Mouse (Mus musculus) hindbrain, embryonic 12.5 days (tissue): ENCODE data around the gene Alpi. TPM values are rescaled to one million over a fixed set of nuclear protein-coding genes. Genes with fewer than 3 reads are reported as not detected.

ENCODE experiments used
- ATAC-seq: fragments of 200-750 bp; cut with Nextera tagmentation; 2 replicates; pipeline ENCODE4 v1.8.0; 2017; ENCODE audit warnings: moderate TSS enrichment; ENCODE audit not compliant: low FRiP score
- H3K27ac ChIP-seq: fragments of 300-500 bp; sonication (generic); 2 replicates; pipeline ENCODE4 v1.5.1; 2016; ENCODE audit warnings: mild to moderate bottlenecking
- H3K27me3 ChIP-seq: fragments of 300-500 bp; sonication (generic); 2 replicates; pipeline ENCODE4 v1.6.1; 2016; ENCODE audit warnings: mild to moderate bottlenecking
- H3K36me3 ChIP-seq: fragments of 300-500 bp; sonication (generic); 2 replicates; pipeline ENCODE4 v1.6.1; 2016; ENCODE audit warnings: mild to moderate bottlenecking
- H3K4me1 ChIP-seq: fragments of 300-500 bp; sonication (generic); 2 replicates; pipeline ENCODE4 v1.6.1; 2016
- H3K4me2 ChIP-seq: fragments of 300-500 bp; sonication (generic); replicated peaks from 2 replicates; pipeline ENCODE4 v1.6.1; 2016; ENCODE audit warnings: mild to moderate bottlenecking
- H3K4me3 ChIP-seq: fragments of 300-500 bp; sonication (generic); 2 replicates; pipeline ENCODE4 v1.5.1; 2016; ENCODE audit warnings: mild to moderate bottlenecking
- H3K9ac ChIP-seq: fragments of 300-500 bp; sonication (generic); 2 replicates; pipeline ENCODE4 v1.6.1; 2016; ENCODE audit warnings: mild to moderate bottlenecking, moderate library complexity
- H3K9me3 ChIP-seq: fragments of 300-500 bp; sonication (generic); replicated peaks from 2 replicates; pipeline ENCODE4 v1.6.1; 2016; ENCODE audit warnings: mild to moderate bottlenecking
- WGBS: fragments of 180-500 bp; shearing (Covaris S2); methylation state at CpG from one replicate; pipeline ENCODE4 v1.1.7; 2016; 5-methylcytosine and 5-hydroxymethylcytosine counted together
- polyA plus RNA-seq: library from polyadenylated mRNA; unstranded; fragments of >200 nt; fragmentation: Nextera tagmentation; extraction: Ambion mirVana; gene quantifications from 2 replicates; pipeline ENCODE4 v1.2.1, GENCODE M21; 2016

Gene Alpi
- not detected in 2 replicates for polyA plus RNA-seq

GRCm38 (mm10) chr1:87101411-87101810 is at the start of gene Alpi:
Gene Alpi (minus strand): TSS chr1:87101606.
- Histone ChIP-seq H3K36me3 (no peaks in the 10 kb centered on the region), H3K27ac (no peak within 1 kb of the TSS), H3K27me3 (peaks cover 13% of the 10 kb centered on the region), H3K4me2 (no peak within 1 kb of the TSS), H3K4me3 (no peak within 1 kb of the TSS), H3K4me1 (no peaks in the 10 kb centered on the region), H3K9ac (no peak within 1 kb of the TSS), H3K9me3 (no peaks in the 10 kb centered on the region)
- WGBS = 95% methylated on average over 1 of the region's 1 CpGs
- ATAC-seq = no peak

DNA sequence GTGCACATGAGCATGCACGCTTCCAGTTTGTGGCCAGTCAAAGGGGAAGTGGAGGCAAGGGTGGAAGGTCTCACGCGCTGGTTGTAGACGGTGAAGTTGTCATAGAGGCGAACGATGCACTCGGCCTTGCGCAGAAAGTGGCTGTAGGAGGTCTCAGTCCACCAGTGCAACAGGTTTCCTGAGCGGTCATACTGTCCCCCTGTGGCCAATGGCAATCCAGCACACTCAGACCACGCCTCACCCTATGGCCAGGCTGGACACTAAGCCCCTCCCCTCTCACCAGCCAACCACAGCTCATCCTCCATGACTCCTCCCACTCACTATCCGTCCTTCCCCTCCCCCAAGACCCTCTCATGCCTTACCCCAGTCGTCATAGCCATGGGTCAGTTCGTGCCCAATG is 48.0 kb upstream of the Alpi start:
- H3K4me3 ChIP-seq = no peak overlapping the region
- no peak overlapping the region for H3K9ac ChIP-seq
- 35% methylated on average over 13 of the region's 13 CpGs for WGBS
- peaks cover 64% of the 10 kb centered on the region for H3K27me3 ChIP-seq
- H3K9me3 ChIP-seq = no peaks in the 10 kb centered on the region
- no peak for ATAC-seq
- no peak overlapping the region for H3K27ac ChIP-seq
- peaks cover 6% of the 10 kb centered on the region for H3K4me1 ChIP-seq
- H3K36me3 ChIP-seq = no peaks in the 10 kb centered on the region
- H3K4me2 ChIP-seq = no peak overlapping the region; the same call in 1 of the 2 replicates

DNA sequence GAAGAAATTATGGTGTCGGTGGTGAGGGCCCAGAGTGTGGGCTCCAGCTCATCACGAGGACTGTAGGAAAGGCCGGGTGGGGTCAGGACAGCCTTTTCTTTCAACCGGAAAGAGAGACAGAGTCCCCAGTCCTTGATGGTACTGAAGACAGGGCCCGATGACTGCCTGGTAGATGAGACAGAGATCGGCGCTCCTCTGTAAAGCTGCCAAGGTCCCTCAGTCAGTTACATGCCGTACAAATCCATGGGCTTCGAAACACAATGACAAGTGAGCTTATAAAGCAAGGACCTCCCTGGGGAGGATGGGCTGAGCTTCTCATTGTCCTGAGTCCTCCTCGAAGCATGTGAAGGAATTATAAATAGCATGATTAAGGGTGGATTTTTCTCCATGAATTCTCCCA is 41.7 kb upstream of the Alpi start:
- Histone ChIP-seq H3K4me1 (0 out of 2 replicates have a peak, but pooled peaks cover 5% of the 10 kb centered on the region), H3K9me3 (no peaks in the 10 kb centered on the region), H3K27ac (no peak overlapping the region), H3K36me3 (no peaks in the 10 kb centered on the region), H3K4me3 (no peak overlapping the region), H3K27me3 (0 out of 2 replicates have a peak, but pooled peaks cover 8% of the 10 kb centered on the region), H3K9ac (no peak overlapping the region), H3K4me2 (no peak overlapping the region)
- ATAC-seq = peak; percentile 35; the same call in 1 of the 2 replicates
- WGBS = 71% methylated on average over 10 of the region's 10 CpGs

DNA sequence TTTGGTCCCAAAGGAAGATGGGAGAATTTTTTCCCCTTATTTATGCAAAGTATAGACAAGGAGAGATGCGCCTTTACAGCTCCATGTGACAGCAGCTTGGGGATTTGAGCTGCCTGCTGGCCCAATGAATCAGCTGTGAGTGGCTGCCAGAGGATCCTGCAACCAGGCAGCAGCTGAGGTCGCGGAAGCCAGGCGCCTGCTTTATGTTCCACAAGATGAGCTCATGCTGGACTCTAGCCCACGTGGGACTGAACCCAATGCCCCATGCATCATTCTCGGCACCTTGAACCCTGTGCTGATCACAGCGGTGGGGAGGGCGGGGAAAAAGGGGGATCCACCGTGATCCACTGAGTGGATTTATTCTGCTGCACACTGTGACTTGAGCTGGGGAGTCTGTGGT is 41.0 kb upstream of the Alpi start:
- ATAC-seq = peak; percentile 70
- Histone ChIP-seq H3K9me3 (no peaks in the 10 kb centered on the region), H3K4me2 (no peak overlapping the region), H3K36me3 (no peaks in the 10 kb centered on the region), H3K4me3 (no peak overlapping the region), H3K9ac (no peak overlapping the region), H3K27me3 (0 out of 2 replicates have a peak, but pooled peaks cover 3% of the 10 kb centered on the region), H3K27ac (peak overlapping the region; percentile 73), H3K4me1 (0 out of 2 replicates have a peak, but pooled peaks cover 5% of the 10 kb centered on the region)
- WGBS = 56% methylated on average over 9 of the region's 9 CpGs

DNA sequence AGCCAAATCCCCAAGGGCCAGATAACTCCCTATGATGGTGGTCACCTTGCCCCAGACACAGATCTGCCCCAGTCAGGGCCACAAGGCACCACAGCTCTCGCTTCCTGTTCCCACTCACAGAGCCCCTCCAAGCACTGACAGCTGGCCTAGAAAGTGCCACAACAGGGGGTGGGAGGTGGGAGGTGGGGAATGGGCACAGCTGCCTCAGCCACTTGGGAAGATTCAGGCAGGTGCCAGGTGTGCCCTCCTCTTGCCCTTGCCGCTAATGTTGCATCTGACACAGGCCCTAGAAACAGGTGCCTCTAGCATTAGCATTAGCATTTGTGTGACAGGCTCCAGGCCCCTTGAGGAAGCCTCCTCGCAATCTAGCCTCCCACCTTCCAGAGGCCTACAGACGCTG is 40.1 kb upstream of the Alpi start:
- 77% methylated on average over 4 of the region's 4 CpGs for WGBS
- no peak for ATAC-seq
- H3K9me3 ChIP-seq = no peaks in the 10 kb centered on the region
- no peak overlapping the region for H3K27ac ChIP-seq
- H3K4me2 ChIP-seq = no peak overlapping the region
- H3K4me1 ChIP-seq = 0 out of 2 replicates have a peak, but pooled peaks cover 5% of the 10 kb centered on the region
- 0 out of 2 replicates have a peak, but pooled peaks cover 3% of the 10 kb centered on the region for H3K27me3 ChIP-seq
- no peak overlapping the region for H3K4me3 ChIP-seq
- no peak overlapping the region for H3K9ac ChIP-seq
- no peaks in the 10 kb centered on the region for H3K36me3 ChIP-seq

DNA sequence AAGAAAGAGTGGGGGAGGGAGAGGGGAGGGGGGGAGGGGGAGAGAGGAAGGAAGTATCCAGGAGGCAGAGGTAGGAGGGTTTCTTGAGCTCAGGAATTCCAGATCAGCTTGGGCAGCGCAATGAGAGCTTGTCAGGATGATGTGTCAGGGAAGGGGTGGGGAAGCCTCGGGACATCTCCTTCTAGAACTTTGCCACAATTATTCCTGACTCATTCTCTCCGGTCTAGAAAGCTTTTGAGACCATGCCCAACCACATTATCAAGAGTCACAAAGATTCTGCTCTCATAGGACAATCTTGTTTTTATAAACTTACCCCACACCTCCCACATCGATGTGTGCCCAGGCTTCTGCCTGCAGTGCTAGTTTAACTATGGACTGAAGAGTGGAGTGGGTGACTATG is 30.4 kb upstream of the Alpi start:
- no peak overlapping the region for H3K4me3 ChIP-seq
- H3K9ac ChIP-seq = no peak overlapping the region
- no peak overlapping the region for H3K4me2 ChIP-seq
- no peak for ATAC-seq
- peaks cover 26% of the 10 kb centered on the region for H3K27me3 ChIP-seq
- no peaks in the 10 kb centered on the region for H3K36me3 ChIP-seq
- H3K27ac ChIP-seq = no peak overlapping the region
- H3K9me3 ChIP-seq = no peaks in the 10 kb centered on the region
- 0 out of 2 replicates have a peak, but pooled peaks cover 6% of the 10 kb centered on the region for H3K4me1 ChIP-seq
- WGBS = 98% methylated on average over 3 of the region's 4 CpGs

GRCm38 (mm10) chr1:87127206-87128030 is 26.0 kb upstream of the Alpi start:
- WGBS = 12% methylated on average over 40 of the region's 43 CpGs
- no peaks in the 10 kb centered on the region for H3K9me3 ChIP-seq
- peak; percentile 40 for ATAC-seq
- H3K4me3 ChIP-seq = peak overlapping the region; percentile 20; the same call in 1 of the 2 replicates
- no peak overlapping the region for H3K9ac ChIP-seq
- H3K36me3 ChIP-seq = no peaks in the 10 kb centered on the region
- H3K4me1 ChIP-seq = 0 out of 2 replicates have a peak, but pooled peaks cover 6% of the 10 kb centered on the region
- H3K27me3 ChIP-seq = peaks cover 41% of the 10 kb centered on the region
- H3K4me2 ChIP-seq = peak overlapping the region; percentile 31
- H3K27ac ChIP-seq = no peak overlapping the region

DNA sequence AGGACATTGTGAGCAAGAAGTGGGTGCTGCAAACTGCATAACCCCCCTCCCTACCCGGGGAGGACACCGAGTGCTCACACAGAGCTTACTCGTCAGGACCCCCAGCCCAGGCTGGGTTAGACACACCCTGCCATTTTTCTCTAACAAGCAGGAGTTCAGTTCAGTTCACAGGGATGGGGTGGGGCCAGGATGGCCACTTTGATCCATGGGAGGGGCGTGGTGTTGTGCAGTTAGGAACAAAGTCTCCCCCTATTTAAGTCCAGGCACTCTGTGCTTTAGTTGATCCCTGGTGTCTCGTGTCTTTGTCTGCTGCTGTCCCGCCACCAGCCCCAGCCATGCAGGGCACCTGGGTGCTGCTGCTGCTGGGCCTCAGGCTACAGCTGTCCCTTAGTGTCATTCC is 23.3 kb upstream of the Alpi start, which contains the start of gene Akp3:
Akp3 (plus strand) TSS at position 301 of the 400 bp plus-strand sequence.
- Histone ChIP-seq H3K4me1 (0 out of 2 replicates have a peak, but pooled peaks cover 6% of the 10 kb centered on the region), H3K9ac (no peak within 1 kb of the TSS), H3K36me3 (no peaks in the 10 kb centered on the region), H3K4me2 (no peak within 1 kb of the TSS), H3K9me3 (no peaks in the 10 kb centered on the region), H3K27me3 (peaks cover 41% of the 10 kb centered on the region), H3K4me3 (no peak within 1 kb of the TSS), H3K27ac (no peak within 1 kb of the TSS)
- no peak for ATAC-seq
- WGBS = 81% methylated on average over 6 of the region's 6 CpGs

DNA sequence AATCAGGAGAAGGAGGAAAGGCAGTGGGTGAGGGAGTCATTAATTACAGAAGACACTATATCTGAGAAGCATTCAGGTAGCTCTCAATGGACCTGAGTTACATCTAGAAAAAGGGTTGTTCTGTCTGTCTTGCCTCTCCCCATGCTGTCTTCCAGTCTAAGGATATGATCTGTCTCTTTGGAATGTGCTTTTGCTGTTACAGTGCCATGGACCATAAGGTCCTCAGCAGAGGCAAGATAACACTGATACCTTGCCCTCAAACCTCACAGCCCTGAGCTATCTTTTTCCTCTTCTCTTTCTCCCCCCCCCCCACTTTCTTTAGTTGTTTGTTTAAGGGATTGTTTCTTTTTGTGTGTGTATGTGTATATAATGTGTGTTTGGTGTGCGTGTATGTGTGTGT is 13.4 kb upstream of the Alpi start:
- H3K27me3 ChIP-seq = no peaks in the 10 kb centered on the region
- no peak overlapping the region for H3K27ac ChIP-seq
- H3K4me3 ChIP-seq = no peak overlapping the region
- no peak for ATAC-seq
- no peak overlapping the region for H3K4me2 ChIP-seq
- H3K4me1 ChIP-seq = no peaks in the 10 kb centered on the region
- no peaks in the 10 kb centered on the region for H3K36me3 ChIP-seq
- 87% methylated on average over 1 of the region's 1 CpGs for WGBS
- no peak overlapping the region for H3K9ac ChIP-seq
- no peaks in the 10 kb centered on the region for H3K9me3 ChIP-seq

GRCm38 (mm10) chr1:87111719-87112354 is 10.4 kb upstream of the Alpi start:
- Histone ChIP-seq H3K27me3 (no peaks in the 10 kb centered on the region), H3K4me3 (no peak overlapping the region), H3K9me3 (no peaks in the 10 kb centered on the region), H3K4me2 (no peak overlapping the region), H3K27ac (no peak overlapping the region), H3K36me3 (no peaks in the 10 kb centered on the region), H3K4me1 (no peaks in the 10 kb centered on the region), H3K9ac (no peak overlapping the region)
- no peak for ATAC-seq
- 36% methylated on average over 9 of the region's 9 CpGs for WGBS

DNA sequence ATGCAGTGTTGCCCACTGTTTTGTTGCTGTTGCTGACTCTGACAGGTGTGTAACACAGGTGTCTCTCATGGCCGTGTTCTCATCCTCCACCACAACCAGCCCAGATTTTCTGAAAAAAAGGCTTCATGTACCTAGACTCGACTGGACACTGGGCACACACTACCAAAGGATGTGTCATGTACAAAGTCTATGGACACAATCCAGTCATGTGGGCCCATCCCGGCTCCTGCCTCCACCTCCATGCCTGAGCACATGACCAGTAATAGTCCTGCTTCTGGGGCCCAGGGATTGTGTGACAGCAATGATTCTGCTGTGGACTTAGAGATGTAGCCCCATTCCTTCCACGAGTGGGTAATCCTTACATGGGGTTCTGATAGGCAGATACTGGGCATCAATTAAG is 7.2 kb upstream of the Alpi start:
- H3K36me3 ChIP-seq = no peaks in the 10 kb centered on the region
- H3K27me3 ChIP-seq = no peaks in the 10 kb centered on the region
- H3K9ac ChIP-seq = no peak overlapping the region
- 87% methylated on average over 4 of the region's 4 CpGs for WGBS
- no peaks in the 10 kb centered on the region for H3K9me3 ChIP-seq
- no peak for ATAC-seq
- H3K4me2 ChIP-seq = no peak overlapping the region
- H3K4me3 ChIP-seq = no peak overlapping the region
- H3K4me1 ChIP-seq = no peaks in the 10 kb centered on the region
- H3K27ac ChIP-seq = no peak overlapping the region

GRCm38 (mm10) chr1:87106536-87106935 is 5.1 kb upstream of the Alpi start:
- H3K4me1 ChIP-seq = no peaks in the 10 kb centered on the region
- no peaks in the 10 kb centered on the region for H3K27me3 ChIP-seq
- H3K4me2 ChIP-seq = no peak overlapping the region
- whole genome bisulfite sequencing = 76% methylated on average over 8 of the region's 8 CpGs
- H3K27ac ChIP-seq = no peak overlapping the region
- no peaks in the 10 kb centered on the region for H3K36me3 ChIP-seq
- H3K9ac ChIP-seq = no peak overlapping the region
- H3K4me3 ChIP-seq = no peak overlapping the region
- H3K9me3 ChIP-seq = no peaks in the 10 kb centered on the region
- no peak for ATAC-seq
